Mouse (Mus musculus): ENCODE data around the gene Smco3. TPM values are rescaled to one million over a fixed set of nuclear protein-coding genes. Genes with fewer than 3 reads are reported as not detected.
A peak's percentile ranks its signal among the peaks of the same experiment; 100 is the strongest.

Gene Smco3
- polyA plus RNA-seq, 1 experiment from 2014 or later, result 2.5 TPM

DNA sequence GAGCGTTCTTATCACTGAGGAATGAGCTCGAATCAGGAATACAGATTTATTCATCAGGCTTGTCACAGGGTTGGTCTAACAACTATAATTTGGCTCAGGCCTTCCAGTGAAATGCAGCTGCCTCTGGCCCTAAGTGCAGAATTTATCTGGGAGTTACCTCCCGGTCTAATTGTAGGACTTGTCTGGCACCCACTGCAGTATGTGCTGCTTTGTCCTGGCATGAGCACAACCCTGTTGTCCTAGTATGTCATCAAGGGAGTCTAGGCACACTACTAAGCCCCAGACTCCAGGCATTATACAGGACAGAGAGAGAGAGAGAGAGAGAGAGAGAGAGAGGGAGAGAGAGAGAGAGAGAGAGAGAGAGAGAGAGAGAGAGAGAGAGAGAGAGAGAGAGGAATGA lies 2.1 kb upstream of the Smco3 start:
- Histone ChIP-seq H3K9me3 (ENCODE audit: control insufficient read depth, low read length) (no peaks in the 10 kb centered on the region), H3K4me2 (ENCODE audit: low read depth, low read length) (no peak overlapping the region), H3K27ac (replicated peaks; ENCODE audit: low read depth, low read length) (no peak overlapping the region), H3K36me3 (ENCODE audit: control insufficient read depth, insufficient read depth, low read length) (no peaks in the 10 kb centered on the region), H3K4me1 (ENCODE audit: control insufficient read depth, insufficient read depth, low read length) (no peaks in the 10 kb centered on the region), H3K4me3 (ENCODE audit: low read depth, low read length) (no peak overlapping the region), H3K9ac (ENCODE audit: low read depth, low read length) (no peak overlapping the region), H3K27me3 (replicated peaks; ENCODE audit: control insufficient read depth, insufficient read depth, low read length) (no peaks in the 10 kb centered on the region)
- 75% methylated on average over 3 of the region's 3 CpGs for WGBS
- DNase-seq (ENCODE audit: low spot score), result no peak
- ATAC-seq (ENCODE audit: low read depth), result no peak

DNA sequence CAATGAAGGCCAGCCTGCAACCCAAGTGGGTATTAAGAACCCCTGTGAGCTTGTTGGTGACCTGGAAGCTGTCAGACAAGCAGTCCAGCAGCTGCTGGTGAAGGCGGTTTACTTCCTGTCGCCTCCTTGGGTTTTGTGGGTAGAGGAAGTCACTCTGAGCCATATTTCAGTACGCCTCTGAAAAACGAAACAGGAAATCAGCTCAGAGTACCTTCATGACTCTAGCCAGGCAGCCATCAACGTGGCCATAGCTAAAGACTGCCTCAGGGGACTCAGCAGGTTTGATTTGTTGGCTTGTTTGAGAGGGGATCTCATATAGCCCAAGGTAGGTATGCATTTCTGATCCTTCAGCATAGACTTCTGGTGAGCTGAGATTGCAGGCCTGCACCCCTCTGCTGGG lies 3.5 kb downstream of the Smco3 start:
- 66% methylated on average over 5 of the region's 5 CpGs for WGBS
- ATAC-seq (ENCODE audit: low read depth) (no peak), DNase-seq (ENCODE audit: low spot score) (no peak)

DNA sequence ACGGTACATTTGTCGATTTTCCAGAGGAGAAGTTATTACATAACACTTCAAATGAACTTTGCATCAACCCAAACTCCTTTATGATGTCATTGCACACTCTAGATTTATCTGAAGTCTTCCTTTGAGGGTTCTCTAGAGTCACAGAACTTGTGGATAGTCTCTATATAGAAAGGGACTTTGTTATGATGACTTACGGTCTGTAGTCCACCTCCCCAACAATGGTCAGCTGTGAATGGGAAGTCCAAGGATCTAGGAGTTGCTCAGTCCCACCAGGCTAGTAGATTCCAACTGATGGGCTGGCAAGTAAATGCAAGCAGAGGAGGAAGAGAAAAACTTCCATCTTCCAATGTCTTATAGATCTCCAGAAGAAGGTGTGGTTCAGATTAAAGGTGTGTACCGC lies 6.6 kb downstream of the Smco3 start:
- 32% methylated on average over 4 of the region's 4 CpGs for WGBS
- H3K27me3 ChIP-seq (replicated peaks; ENCODE audit: control insufficient read depth, insufficient read depth, low read length), result no peaks in the 10 kb centered on the region; the same call in 1 of the 2 replicates
- H3K36me3 ChIP-seq (ENCODE audit: control insufficient read depth, insufficient read depth, low read length), result peaks cover 20% of the 10 kb centered on the region
- peak overlapping the region; percentile 54 for H3K4me2 ChIP-seq (ENCODE audit: low read depth, low read length)
- ATAC-seq (ENCODE audit: low read depth) (no peak), DNase-seq (ENCODE audit: low spot score) (no peak)
- H3K9ac ChIP-seq (ENCODE audit: low read depth, low read length), result peak overlapping the region; percentile 62
- H3K4me3 ChIP-seq (ENCODE audit: low read depth, low read length), result peak overlapping the region; percentile 100
- H3K9me3 ChIP-seq (ENCODE audit: control insufficient read depth, low read length), result no peaks in the 10 kb centered on the region
- peaks cover 7% of the 10 kb centered on the region for H3K4me1 ChIP-seq (ENCODE audit: control insufficient read depth, insufficient read depth, low read length)
- peak overlapping the region; percentile 81 for H3K27ac ChIP-seq (replicated peaks; ENCODE audit: low read depth, low read length)

More for the DNA sequence above, 3.5 kb downstream of the Smco3 start:
- no peaks in the 10 kb centered on the region; the same call in 1 of the 2 replicates for H3K27me3 ChIP-seq (replicated peaks; ENCODE audit: control insufficient read depth, insufficient read depth, low read length)
- H3K9me3 ChIP-seq (ENCODE audit: control insufficient read depth, low read length), result no peaks in the 10 kb centered on the region
- H3K4me3 ChIP-seq (ENCODE audit: low read depth, low read length), result no peak overlapping the region
- no peak overlapping the region for H3K27ac ChIP-seq (replicated peaks; ENCODE audit: low read depth, low read length)
- H3K36me3 ChIP-seq (ENCODE audit: control insufficient read depth, insufficient read depth, low read length), result no peaks in the 10 kb centered on the region
- H3K4me2 ChIP-seq (ENCODE audit: low read depth, low read length), result no peak overlapping the region
- H3K9ac ChIP-seq (ENCODE audit: low read depth, low read length), result no peak overlapping the region
- H3K4me1 ChIP-seq (ENCODE audit: control insufficient read depth, insufficient read depth, low read length), result peaks cover 4% of the 10 kb centered on the region

DNA sequence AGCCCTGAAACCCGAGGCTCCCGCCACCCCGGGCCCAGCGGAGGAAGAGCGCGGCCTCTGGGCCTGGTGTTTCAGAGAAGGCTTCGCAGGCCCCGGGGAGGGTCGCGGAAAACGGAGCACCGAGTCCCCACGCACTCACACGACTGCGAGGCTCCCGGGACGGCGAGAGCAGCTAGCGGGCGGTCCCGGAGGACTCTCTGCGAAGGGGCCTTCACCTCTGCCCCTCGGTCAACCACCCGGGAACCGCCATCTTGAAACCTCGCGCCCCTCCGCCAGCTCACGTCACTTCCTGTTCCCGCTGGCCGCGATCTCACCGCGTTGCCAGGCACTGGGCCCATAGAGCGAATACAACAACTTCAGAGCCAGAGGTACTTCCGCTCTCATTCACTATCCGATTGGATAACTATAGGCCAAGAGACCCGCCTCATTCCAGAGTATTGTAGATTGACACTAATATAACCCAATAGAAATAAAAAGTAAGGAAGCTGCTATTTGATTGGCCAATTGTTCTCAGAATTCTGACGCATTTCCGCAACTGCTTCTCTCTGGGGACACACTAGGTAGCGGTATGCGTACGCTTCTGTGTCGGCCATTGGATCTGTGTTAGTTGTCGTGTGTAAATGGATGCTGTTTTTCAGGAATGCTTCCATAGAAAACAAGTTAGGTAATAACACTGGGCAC lies 7.2 kb downstream of the Smco3 start, which contains the start of gene Wbp11:
Wbp11 (minus strand) TSS at position 353 of the 681 bp plus-strand sequence.
- WGBS, result 0% methylated on average over 29 of the region's 45 CpGs
- Histone ChIP-seq H3K4me3 (ENCODE audit: low read depth, low read length) (peak within 1 kb of the TSS; percentile 100), H3K9ac (ENCODE audit: low read depth, low read length) (peak within 1 kb of the TSS; percentile 100), H3K36me3 (ENCODE audit: control insufficient read depth, insufficient read depth, low read length) (peaks cover 23% of the 10 kb centered on the region), H3K27me3 (replicated peaks; ENCODE audit: control insufficient read depth, insufficient read depth, low read length) (no peaks in the 10 kb centered on the region; the same call in 1 of the 2 replicates), H3K27ac (replicated peaks; ENCODE audit: low read depth, low read length) (peak within 1 kb of the TSS; percentile 87), H3K4me2 (ENCODE audit: low read depth, low read length) (peak within 1 kb of the TSS; percentile 87), H3K9me3 (ENCODE audit: control insufficient read depth, low read length) (no peaks in the 10 kb centered on the region), H3K4me1 (ENCODE audit: control insufficient read depth, insufficient read depth, low read length) (peaks cover 7% of the 10 kb centered on the region)
- DNase-seq (ENCODE audit: low spot score) (peak; percentile 99), ATAC-seq (ENCODE audit: low read depth) (peak; percentile 100)

DNA sequence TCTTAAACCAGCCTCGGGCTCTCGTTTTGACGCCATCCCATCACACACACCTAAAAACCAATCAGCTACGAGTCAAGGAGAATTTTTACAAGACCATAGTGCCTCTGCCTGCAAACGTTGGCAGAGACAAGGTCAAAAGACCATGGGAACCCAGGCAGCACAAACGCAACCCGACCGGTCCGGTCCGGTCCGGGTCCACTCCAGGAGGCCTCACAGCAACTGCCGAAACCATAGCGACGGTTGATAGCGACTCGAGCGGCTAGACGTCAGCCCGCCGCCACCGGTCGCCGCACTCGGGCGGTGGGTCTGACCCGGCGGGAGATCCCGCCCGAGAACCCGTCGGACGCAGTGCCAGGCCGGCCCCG lies 7.8 kb downstream of the Smco3 start, which contains the start of gene BC049715:
BC049715 (plus strand) TSS at position 111 of the 365 bp plus-strand sequence.
- Histone ChIP-seq H3K4me3 (ENCODE audit: low read depth, low read length) (peak within 1 kb of the TSS; percentile 100), H3K36me3 (ENCODE audit: control insufficient read depth, insufficient read depth, low read length) (peaks cover 28% of the 10 kb centered on the region), H3K4me2 (ENCODE audit: low read depth, low read length) (peak within 1 kb of the TSS; percentile 87), H3K27ac (replicated peaks; ENCODE audit: low read depth, low read length) (peak within 1 kb of the TSS; percentile 87), H3K27me3 (replicated peaks; ENCODE audit: control insufficient read depth, insufficient read depth, low read length) (no peaks in the 10 kb centered on the region; the same call in 1 of the 2 replicates), H3K9ac (ENCODE audit: low read depth, low read length) (peak within 1 kb of the TSS; percentile 100), H3K9me3 (ENCODE audit: control insufficient read depth, low read length) (no peaks in the 10 kb centered on the region), H3K4me1 (ENCODE audit: control insufficient read depth, insufficient read depth, low read length) (peaks cover 7% of the 10 kb centered on the region)
- under 1% methylated on average over 32 of the region's 34 CpGs for WGBS
- DNase-seq (ENCODE audit: low spot score) (no peak), ATAC-seq (ENCODE audit: low read depth) (no peak)

DNA sequence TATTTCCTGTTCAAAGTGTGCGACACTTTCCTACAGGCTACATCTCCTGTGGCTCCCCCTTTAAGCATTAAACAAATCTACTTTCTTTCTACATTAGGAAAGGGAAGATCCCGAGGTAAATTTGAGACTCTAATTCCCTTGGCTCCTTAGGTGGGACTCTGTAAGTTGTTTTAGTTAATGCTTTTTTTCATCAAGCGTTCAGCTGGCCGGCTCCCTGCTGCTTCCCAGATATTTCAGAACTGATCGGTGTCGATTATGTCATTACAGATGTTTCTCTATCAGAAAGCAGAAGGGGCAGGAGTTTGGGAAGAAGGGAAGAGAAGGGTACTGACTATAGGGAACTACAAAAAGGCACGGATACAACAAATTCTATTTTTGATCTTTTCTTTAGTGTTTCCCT lies 8.1 kb downstream of the Smco3 start:
- 15% methylated on average over 7 of the region's 7 CpGs for WGBS
- no peak for ATAC-seq (ENCODE audit: low read depth)
- Histone ChIP-seq H3K9me3 (ENCODE audit: control insufficient read depth, low read length) (no peaks in the 10 kb centered on the region), H3K4me2 (ENCODE audit: low read depth, low read length) (peak overlapping the region; percentile 87), H3K27me3 (replicated peaks; ENCODE audit: control insufficient read depth, insufficient read depth, low read length) (no peaks in the 10 kb centered on the region; the same call in 1 of the 2 replicates), H3K4me1 (ENCODE audit: control insufficient read depth, insufficient read depth, low read length) (peaks cover 7% of the 10 kb centered on the region), H3K4me3 (ENCODE audit: low read depth, low read length) (peak overlapping the region; percentile 100), H3K9ac (ENCODE audit: low read depth, low read length) (peak overlapping the region; percentile 100), H3K36me3 (ENCODE audit: control insufficient read depth, insufficient read depth, low read length) (peaks cover 32% of the 10 kb centered on the region), H3K27ac (replicated peaks; ENCODE audit: low read depth, low read length) (no peak overlapping the region; the same call in 1 of the 2 replicates)
- DNase-seq (ENCODE audit: low spot score), result no peak

DNA sequence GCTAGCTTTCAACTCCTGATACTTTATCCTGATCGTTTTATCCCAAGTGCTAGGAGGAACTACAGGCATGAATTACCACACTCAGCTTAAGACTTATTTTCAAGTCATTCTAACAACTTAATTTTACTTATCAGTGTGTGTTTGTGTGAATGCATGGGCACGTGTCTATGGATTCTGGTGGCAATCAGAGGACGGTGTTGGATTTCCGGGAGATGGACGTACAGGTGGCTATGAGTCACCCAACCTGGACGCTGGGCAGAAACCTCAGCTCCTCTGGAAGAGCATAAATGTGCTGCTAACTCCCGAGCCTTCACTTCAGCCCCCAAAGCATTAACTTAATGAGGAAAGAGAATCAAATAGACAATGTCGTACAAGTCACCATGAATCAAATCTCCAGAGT lies 10.3 kb downstream of the Smco3 start:
- WGBS, result 92% methylated on average over 8 of the region's 8 CpGs
- Histone ChIP-seq H3K4me1 (ENCODE audit: control insufficient read depth, insufficient read depth, low read length) (peaks cover 7% of the 10 kb centered on the region), H3K27me3 (replicated peaks; ENCODE audit: control insufficient read depth, insufficient read depth, low read length) (no peaks in the 10 kb centered on the region), H3K9me3 (ENCODE audit: control insufficient read depth, low read length) (no peaks in the 10 kb centered on the region), H3K9ac (ENCODE audit: low read depth, low read length) (no peak overlapping the region), H3K36me3 (ENCODE audit: control insufficient read depth, insufficient read depth, low read length) (peaks cover 53% of the 10 kb centered on the region), H3K4me2 (ENCODE audit: low read depth, low read length) (no peak overlapping the region), H3K27ac (replicated peaks; ENCODE audit: low read depth, low read length) (no peak overlapping the region), H3K4me3 (ENCODE audit: low read depth, low read length) (no peak overlapping the region)
- no peak for DNase-seq (ENCODE audit: low spot score)
- no peak for ATAC-seq (ENCODE audit: low read depth)

DNA sequence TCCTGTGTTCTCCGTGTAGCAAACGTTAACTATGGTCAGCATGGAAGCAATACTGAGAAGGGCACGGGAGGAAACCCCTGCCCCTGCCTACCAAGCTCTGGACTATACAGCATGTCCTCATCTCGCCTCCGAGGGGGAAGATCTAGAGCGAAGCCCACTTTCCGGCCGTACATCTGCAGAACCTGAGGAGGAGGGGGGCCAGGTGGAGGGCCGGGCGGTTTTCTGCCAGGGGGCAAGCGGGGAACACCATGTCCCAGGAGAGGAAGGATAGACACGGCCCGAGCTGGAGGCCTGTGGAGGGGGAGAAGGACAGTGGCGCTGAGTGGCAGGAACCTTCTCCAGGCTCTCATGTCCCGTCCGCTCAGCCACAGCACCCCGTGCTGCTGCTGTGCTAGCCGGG lies 14.2 kb downstream of the Smco3 start:
- 90% methylated on average over 16 of the region's 18 CpGs for WGBS
- no peaks in the 10 kb centered on the region for H3K4me1 ChIP-seq (ENCODE audit: control insufficient read depth, insufficient read depth, low read length)
- H3K4me2 ChIP-seq (ENCODE audit: low read depth, low read length), result no peak overlapping the region
- H3K27ac ChIP-seq (replicated peaks; ENCODE audit: low read depth, low read length), result no peak overlapping the region
- no peaks in the 10 kb centered on the region for H3K27me3 ChIP-seq (replicated peaks; ENCODE audit: control insufficient read depth, insufficient read depth, low read length)
- DNase-seq (ENCODE audit: low spot score), result no peak
- no peak overlapping the region for H3K4me3 ChIP-seq (ENCODE audit: low read depth, low read length)
- no peak for ATAC-seq (ENCODE audit: low read depth)
- no peak overlapping the region for H3K9ac ChIP-seq (ENCODE audit: low read depth, low read length)
- H3K9me3 ChIP-seq (ENCODE audit: control insufficient read depth, low read length), result no peaks in the 10 kb centered on the region
- H3K36me3 ChIP-seq (ENCODE audit: control insufficient read depth, insufficient read depth, low read length), result peaks cover 91% of the 10 kb centered on the region

DNA sequence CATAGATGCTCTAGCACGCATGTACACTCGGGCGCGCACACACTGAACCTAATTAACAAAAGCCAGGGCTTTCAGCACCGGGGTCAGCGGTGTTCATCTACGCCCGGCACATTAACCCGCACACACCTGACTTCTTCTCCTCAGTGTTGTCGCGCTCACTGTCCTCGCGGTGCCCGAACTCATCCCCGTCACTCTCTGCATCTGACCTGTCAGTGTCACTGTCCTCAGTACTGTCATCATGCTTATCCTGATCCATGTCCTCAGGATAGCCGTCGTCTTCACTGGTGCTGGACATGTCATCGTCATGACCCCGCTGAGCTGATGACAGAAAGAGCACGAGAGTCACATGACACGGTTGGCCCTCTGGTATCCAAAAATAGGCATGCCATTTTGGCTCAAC lies 14.9 kb downstream of the Smco3 start:
- no peaks in the 10 kb centered on the region for H3K9me3 ChIP-seq (ENCODE audit: control insufficient read depth, low read length)
- no peak for DNase-seq (ENCODE audit: low spot score)
- H3K36me3 ChIP-seq (ENCODE audit: control insufficient read depth, insufficient read depth, low read length), result peaks cover 93% of the 10 kb centered on the region
- H3K27ac ChIP-seq (replicated peaks; ENCODE audit: low read depth, low read length), result no peak overlapping the region
- H3K4me1 ChIP-seq (ENCODE audit: control insufficient read depth, insufficient read depth, low read length), result no peaks in the 10 kb centered on the region
- H3K4me3 ChIP-seq (ENCODE audit: low read depth, low read length), result no peak overlapping the region
- H3K27me3 ChIP-seq (replicated peaks; ENCODE audit: control insufficient read depth, insufficient read depth, low read length), result no peaks in the 10 kb centered on the region
- no peak overlapping the region for H3K4me2 ChIP-seq (ENCODE audit: low read depth, low read length)
- 94% methylated on average over 21 of the region's 21 CpGs for WGBS
- 0 out of 2 replicates have a peak, but pooled peaks have one; percentile 26 for ATAC-seq (ENCODE audit: low read depth)
- no peak overlapping the region for H3K9ac ChIP-seq (ENCODE audit: low read depth, low read length)
